Mouse (Mus musculus) lung, postnatal 10 days (tissue): ENCODE measurements around the gene Atp1a1.

ENCODE experiments used
- DNase-seq: peaks from one replicate; pipeline ENCODE4 v3.0.0; 2021

The Atp1a1 gene

GRCm38 (mm10) chr3:101551457-101552230 lies 52.8 kb downstream of the Atp1a1 start:
- peak; percentile 65 for DNase-seq

DNA sequence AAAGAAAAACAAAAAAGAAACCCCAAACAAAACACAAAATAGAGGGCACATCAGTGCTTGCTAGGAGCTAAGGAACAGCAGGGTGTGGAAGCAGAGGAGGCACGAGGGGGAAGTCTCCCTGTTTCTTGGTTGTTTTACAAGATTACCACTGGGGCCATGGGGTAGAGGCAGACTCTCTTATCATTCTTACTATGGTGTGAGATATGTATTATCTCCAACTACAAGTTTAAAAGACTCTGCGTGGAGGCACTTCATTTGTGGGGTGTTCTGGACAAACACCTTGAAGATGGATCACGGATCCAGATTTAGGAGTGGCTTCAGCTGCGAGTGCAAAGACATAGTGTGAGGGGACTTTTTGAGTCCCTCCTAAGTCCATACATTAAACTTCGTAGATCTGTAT lies 54.7 kb downstream of the Atp1a1 start:
- no peak for DNase-seq

- DNase-seq, result no peak
These were observed 60.4 kb downstream of the Atp1a1 start for GRCm38 (mm10) chr3:101544116-101544515.

- no peak for DNase-seq
These were observed 62.9 kb downstream of the Atp1a1 start for GRCm38 (mm10) chr3:101541571-101541970.

GRCm38 (mm10) chr3:101540568-101540967 lies 63.9 kb downstream of the Atp1a1 start:
- no peak for DNase-seq

GRCm38 (mm10) chr3:101536322-101536721 lies 68.2 kb downstream of the Atp1a1 start:
- no peak for DNase-seq

DNA sequence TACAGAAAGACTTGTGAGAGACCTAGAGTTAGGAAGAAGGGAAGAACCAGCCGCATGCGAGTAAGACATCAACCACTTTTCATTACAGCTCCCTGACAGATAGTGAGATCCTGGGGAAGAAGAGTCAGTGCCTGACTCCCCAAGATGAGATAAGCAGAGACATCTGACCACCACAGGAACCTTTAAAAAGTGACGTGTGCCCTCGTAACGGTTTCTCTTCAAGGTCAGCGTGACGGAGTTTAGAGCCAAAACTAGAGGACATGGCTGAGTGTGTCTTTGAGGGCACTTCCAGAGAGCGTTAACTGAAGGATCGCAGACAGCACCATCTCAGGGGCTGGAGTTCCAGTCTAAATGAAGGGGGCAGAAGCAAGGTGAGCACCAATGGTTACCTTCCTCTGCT lies 70.2 kb downstream of the Atp1a1 start:
- no peak for DNase-seq

- no peak for DNase-seq
These were observed 71.1 kb downstream of the Atp1a1 start for GRCm38 (mm10) chr3:101533373-101533772.

- no peak for DNase-seq
These were observed 73.6 kb downstream of the Atp1a1 start for GRCm38 (mm10) chr3:101530928-101531327.

DNA sequence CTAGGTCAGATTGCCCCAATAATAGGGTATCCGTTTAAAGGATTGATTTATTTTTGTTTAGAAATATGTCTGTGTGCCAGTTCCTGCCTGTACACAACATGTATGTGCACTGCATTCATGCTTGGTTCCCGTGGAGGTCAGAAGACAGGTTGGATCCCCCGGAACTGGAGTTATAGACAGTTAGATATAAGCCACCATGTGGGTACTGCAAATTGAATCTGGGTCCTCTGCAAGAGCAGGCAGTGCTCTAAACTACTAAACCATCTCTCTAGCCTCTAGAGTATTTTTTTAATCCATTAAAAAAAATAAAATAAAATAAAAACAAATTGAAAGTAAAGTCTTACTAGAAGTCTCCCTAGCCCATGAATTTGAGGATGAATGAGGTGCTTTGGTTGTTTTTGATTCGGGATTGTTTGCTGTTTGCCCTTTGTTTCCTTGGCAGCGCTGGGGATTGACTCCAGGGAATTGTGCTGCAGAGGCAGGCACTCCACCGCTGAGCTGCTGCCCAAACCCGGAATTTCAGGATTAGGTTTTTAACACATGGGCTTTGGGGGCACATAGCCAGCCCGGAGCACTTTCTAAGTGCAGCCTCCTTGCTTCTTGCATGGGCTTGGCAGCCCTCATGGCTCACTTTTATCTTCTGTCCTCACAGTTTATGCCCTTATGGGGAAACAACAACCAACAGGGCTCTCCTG lies 75.4 kb downstream of the Atp1a1 start:
- DNase-seq, result no peak

DNA sequence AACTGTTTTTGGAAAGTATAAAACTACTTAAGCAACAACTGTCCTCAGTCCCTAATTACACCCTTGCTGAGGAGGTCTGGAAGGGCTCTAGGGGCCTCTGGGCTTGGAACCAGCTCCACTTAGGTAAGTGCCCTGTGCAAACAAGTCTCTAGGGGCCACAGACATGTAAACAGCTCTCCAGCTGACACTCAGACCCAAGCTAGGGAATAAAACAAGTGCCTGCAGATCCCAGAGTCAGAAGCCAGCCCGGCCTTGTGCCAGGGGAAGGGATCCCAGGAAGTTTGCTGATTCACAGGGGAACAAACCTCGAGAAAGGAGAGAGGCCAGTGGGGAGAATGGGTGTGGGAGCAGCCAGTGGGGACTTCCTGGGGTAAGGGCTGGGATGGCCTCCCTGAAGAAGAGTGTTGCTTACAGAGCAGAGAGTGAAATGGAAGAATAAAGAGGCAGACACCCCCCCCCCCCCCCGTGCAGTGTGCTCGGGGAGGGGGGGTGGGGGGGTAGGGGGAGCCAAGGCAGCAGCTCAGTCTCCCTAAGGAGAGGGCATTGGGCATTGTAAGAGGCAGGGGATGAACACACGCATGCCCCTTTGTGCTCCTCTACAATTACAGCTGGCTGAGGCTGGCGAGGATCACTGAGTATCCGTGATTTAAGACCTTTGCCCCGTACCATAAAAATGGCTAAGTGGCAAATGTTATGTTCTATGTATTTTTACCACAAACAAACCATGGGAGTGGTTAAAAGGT lies 76.2 kb downstream of the Atp1a1 start:
- peak; percentile 57 for DNase-seq

- DNase-seq, result no peak
These were observed 77.9 kb downstream of the Atp1a1 start for GRCm38 (mm10) chr3:101526603-101527002.
